Mouse (Mus musculus): Measurements from ENCODE around the gene Arhgef25. TPM values are rescaled to one million over a fixed set of nuclear protein-coding genes. Genes with fewer than 3 reads are reported as not detected.

Gene Arhgef25
- polyA plus RNA-seq, 1 experiment: 25.0 TPM

- Histone ChIP-seq H3K4me1 (ENCODE audit: control insufficient read depth, insufficient read depth, low read length) (no peaks in the 10 kb centered on the region; the same call in 1 of the 2 replicates), H3K4me3 (replicated peaks; ENCODE audit: control insufficient read depth, low read depth, low read length) (no peak overlapping the region), H3K27ac (ENCODE audit: control insufficient read depth, insufficient read depth, low read depth, low read length, poor library complexity) (no peak overlapping the region)
- TF ChIP-seq POLR2A (IDR thresholded peaks at IDR 0.05; ENCODE audit: borderline replicate concordance, control insufficient read depth, low read depth, low read length): no peak
- TF ChIP-seq CTCF (IDR thresholded peaks at IDR 0.05; ENCODE audit: control insufficient read depth, insufficient read depth, low read length): no peak
- 87% methylated on average over 8 of the region's 8 CpGs for WGBS
Measured at GRCm38 (mm10) chr10:127200279-127200678, 10.4 kb upstream of the Arhgef25 start.

- 97% methylated on average over 11 of the region's 11 CpGs for WGBS
- H3K27ac ChIP-seq (ENCODE audit: control insufficient read depth, insufficient read depth, low read depth, low read length, poor library complexity): no peak overlapping the region
Measured at GRCm38 (mm10) chr10:127199474-127199873, 9.6 kb upstream of the Arhgef25 start.

DNA sequence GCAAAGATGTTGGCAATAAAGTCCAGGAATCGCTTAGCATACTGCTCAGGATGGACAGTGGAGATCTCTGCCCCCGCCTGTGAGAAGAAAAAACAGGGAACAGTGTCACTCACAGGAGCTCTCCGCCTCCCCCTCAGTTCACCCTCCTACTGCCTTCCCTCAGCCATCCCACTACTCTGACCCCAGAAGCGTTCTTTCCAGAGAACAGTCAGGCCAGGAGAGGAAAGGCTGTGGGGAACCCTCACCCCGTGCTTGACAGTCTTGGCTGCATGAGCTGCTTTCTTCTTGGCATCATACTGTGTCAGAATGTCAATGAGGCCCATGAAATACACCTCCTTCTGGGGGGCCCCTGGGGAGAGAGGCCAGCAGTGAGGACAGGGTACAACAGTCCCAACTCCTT, 9.2 kb upstream of the Arhgef25 start:
- H3K4me1 ChIP-seq (ENCODE audit: control insufficient read depth, insufficient read depth, low read length): no peaks in the 10 kb centered on the region; the same call in 1 of the 2 replicates
- no peak overlapping the region for H3K4me3 ChIP-seq (replicated peaks; ENCODE audit: control insufficient read depth, low read depth, low read length)
- TF ChIP-seq CTCF (IDR thresholded peaks at IDR 0.05; ENCODE audit: control insufficient read depth, insufficient read depth, low read length) (no peak), POLR2A (IDR thresholded peaks at IDR 0.05; ENCODE audit: borderline replicate concordance, control insufficient read depth, low read depth, low read length) (no peak)
- no peak overlapping the region; the same call in 1 of the 2 replicates for H3K27ac ChIP-seq (ENCODE audit: control insufficient read depth, insufficient read depth, low read depth, low read length, poor library complexity)
- 85% methylated on average over 5 of the region's 5 CpGs for WGBS

More at GRCm38 (mm10) chr10:127199474-127199873, 9.6 kb upstream of the Arhgef25 start:
- no peak overlapping the region for H3K4me3 ChIP-seq (replicated peaks; ENCODE audit: control insufficient read depth, low read depth, low read length)
- TF ChIP-seq CTCF (IDR thresholded peaks at IDR 0.05; ENCODE audit: control insufficient read depth, insufficient read depth, low read length): no peak
- TF ChIP-seq POLR2A (IDR thresholded peaks at IDR 0.05; ENCODE audit: borderline replicate concordance, control insufficient read depth, low read depth, low read length): no peak
- H3K4me1 ChIP-seq (ENCODE audit: control insufficient read depth, insufficient read depth, low read length): no peaks in the 10 kb centered on the region

DNA sequence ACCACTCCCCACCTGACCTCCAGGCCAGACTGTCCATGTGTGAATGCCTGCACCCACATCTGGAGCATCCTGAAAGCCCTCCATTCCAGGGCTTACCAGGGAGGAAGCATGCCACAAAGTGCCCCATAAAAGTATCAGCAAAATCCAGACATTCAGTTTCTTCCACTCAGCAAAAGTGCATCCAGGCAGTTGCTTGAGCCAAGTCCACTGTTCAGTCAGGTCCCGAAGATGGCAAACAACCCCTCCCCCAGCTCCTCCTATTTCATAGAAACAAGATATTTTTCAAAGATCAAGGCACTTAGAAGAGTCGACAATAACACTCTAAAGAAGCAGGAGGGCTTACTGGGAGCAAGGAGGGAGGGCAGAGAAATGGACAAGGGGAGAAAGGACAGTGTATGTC, 8.6 kb upstream of the Arhgef25 start:
- Histone ChIP-seq H3K4me1 (ENCODE audit: control insufficient read depth, insufficient read depth, low read length) (no peaks in the 10 kb centered on the region; the same call in 1 of the 2 replicates), H3K27ac (ENCODE audit: control insufficient read depth, insufficient read depth, low read depth, low read length, poor library complexity) (no peak overlapping the region), H3K4me3 (replicated peaks; ENCODE audit: control insufficient read depth, low read depth, low read length) (no peak overlapping the region)
- WGBS: 75% methylated on average over 2 of the region's 2 CpGs
- TF ChIP-seq CTCF (IDR thresholded peaks at IDR 0.05; ENCODE audit: control insufficient read depth, insufficient read depth, low read length) (no peak), POLR2A (IDR thresholded peaks at IDR 0.05; ENCODE audit: borderline replicate concordance, control insufficient read depth, low read depth, low read length) (no peak)

- no peak overlapping the region for H3K4me3 ChIP-seq (replicated peaks; ENCODE audit: control insufficient read depth, low read depth, low read length)
- 86% methylated on average over 11 of the region's 11 CpGs for WGBS
- H3K27ac ChIP-seq (ENCODE audit: control insufficient read depth, insufficient read depth, low read depth, low read length, poor library complexity): no peak overlapping the region
- no peak for TF ChIP-seq POLR2A (IDR thresholded peaks at IDR 0.05; ENCODE audit: borderline replicate concordance, control insufficient read depth, low read depth, low read length)
- TF ChIP-seq CTCF (IDR thresholded peaks at IDR 0.05; ENCODE audit: control insufficient read depth, insufficient read depth, low read length): no peak
- no peaks in the 10 kb centered on the region; the same call in 1 of the 2 replicates for H3K4me1 ChIP-seq (ENCODE audit: control insufficient read depth, insufficient read depth, low read length)
Measured at GRCm38 (mm10) chr10:127197505-127198110, 7.7 kb upstream of the Arhgef25 start.

DNA sequence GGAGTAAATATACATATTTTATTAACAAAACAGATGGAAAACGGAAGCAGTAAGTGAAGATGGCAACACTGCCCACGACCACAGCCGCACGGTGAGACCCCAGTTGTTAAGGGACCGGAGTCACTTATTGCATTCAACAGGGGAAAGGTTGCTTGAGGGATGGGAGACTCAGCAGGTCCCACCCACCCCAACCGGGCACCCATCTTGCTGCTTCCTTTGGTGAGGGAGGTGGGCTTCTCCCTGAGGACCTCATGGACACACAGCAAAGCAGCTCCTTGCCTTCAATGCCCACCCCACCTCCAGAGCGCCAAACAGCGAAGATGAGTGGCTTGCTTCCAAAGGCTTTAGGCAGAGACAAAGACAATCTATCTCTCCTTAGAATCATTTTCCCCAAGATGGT, 7.2 kb upstream of the Arhgef25 start:
- H3K4me3 ChIP-seq (replicated peaks; ENCODE audit: control insufficient read depth, low read depth, low read length): no peak overlapping the region
- 91% methylated on average over 8 of the region's 8 CpGs for WGBS
- no peak for TF ChIP-seq CTCF (IDR thresholded peaks at IDR 0.05; ENCODE audit: control insufficient read depth, insufficient read depth, low read length)
- TF ChIP-seq POLR2A (IDR thresholded peaks at IDR 0.05; ENCODE audit: borderline replicate concordance, control insufficient read depth, low read depth, low read length): no peak
- no peak overlapping the region for H3K27ac ChIP-seq (ENCODE audit: control insufficient read depth, insufficient read depth, low read depth, low read length, poor library complexity)
- H3K4me1 ChIP-seq (ENCODE audit: control insufficient read depth, insufficient read depth, low read length): no peaks in the 10 kb centered on the region; the same call in 1 of the 2 replicates

DNA sequence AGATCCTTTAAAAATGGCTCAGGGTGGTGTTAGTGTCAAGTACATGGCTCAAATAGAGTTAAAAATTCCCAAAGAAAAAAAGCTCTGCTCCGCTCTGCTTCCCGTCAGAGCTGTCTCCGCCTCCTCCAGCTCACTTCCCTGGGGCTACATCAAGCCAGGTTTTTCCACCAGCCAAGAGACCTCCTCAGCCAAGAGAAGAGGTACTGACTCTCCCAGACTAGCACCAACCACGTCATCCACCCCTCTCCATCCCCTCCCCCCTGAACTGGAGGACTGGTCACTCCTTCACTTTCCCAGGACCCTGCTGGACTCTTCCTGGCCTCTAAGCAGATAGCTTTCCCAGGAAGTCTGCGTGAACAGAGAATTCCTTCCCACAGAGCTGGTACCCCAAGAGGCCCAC, 6.5 kb upstream of the Arhgef25 start:
- no peaks in the 10 kb centered on the region; the same call in 1 of the 2 replicates for H3K4me1 ChIP-seq (ENCODE audit: control insufficient read depth, insufficient read depth, low read length)
- 86% methylated on average over 5 of the region's 5 CpGs for WGBS
- H3K4me3 ChIP-seq (replicated peaks; ENCODE audit: control insufficient read depth, low read depth, low read length): no peak overlapping the region
- H3K27ac ChIP-seq (ENCODE audit: control insufficient read depth, insufficient read depth, low read depth, low read length, poor library complexity): no peak overlapping the region
- TF ChIP-seq CTCF (IDR thresholded peaks at IDR 0.05; ENCODE audit: control insufficient read depth, insufficient read depth, low read length) (no peak), POLR2A (IDR thresholded peaks at IDR 0.05; ENCODE audit: borderline replicate concordance, control insufficient read depth, low read depth, low read length) (no peak)

DNA sequence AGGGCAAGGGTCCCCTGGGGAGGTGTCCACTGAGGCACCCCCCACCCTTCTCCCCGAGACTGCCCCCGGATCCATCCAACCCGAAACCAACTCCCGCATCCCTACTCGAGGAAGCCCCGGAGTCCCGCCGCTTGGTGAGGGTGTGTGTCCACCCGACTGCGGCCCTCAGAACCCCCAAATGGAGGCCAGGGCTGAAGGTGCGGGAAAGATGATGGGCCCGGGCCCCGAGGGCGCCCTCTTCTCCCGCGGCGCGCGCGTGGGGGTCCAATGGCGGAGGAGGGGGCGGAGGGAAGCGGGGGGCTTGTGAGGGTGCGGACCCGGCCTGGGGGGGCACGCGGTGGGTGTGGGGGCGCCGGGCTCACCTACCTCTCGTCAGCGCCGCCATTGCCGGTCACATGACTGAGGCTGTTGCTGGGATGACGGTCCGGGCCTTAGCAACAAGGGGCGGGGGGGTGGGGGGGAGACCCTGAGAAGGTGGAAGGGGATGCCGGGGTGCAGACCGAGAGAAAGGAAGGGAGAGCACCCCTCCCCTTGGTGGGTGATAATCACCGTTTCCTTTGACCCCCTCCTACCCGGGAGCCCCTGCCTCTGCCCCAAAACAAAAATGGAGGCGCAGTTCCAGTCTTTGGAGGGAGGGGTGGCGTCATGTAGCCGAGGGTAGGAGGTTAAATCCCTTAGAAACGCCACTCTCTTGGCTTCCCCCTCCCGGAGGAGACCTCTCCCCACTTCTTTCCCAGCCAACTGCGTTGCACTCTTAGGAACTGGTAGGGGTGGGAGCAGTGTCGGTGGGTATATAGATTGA, 5.6 kb upstream of the Arhgef25 start, which contains the start of gene Dtx3:
TSS of gene Dtx3 (minus strand) at position 401 of the 802 bp plus-strand sequence.
- H3K4me3 ChIP-seq (replicated peaks; ENCODE audit: control insufficient read depth, low read depth, low read length): peak within 1 kb of the TSS; percentile 69
- TF ChIP-seq CTCF (IDR thresholded peaks at IDR 0.05; ENCODE audit: control insufficient read depth, insufficient read depth, low read length): no peak
- TF ChIP-seq POLR2A (IDR thresholded peaks at IDR 0.05; ENCODE audit: borderline replicate concordance, control insufficient read depth, low read depth, low read length): no peak
- peak within 1 kb of the TSS; percentile 51 for H3K27ac ChIP-seq (ENCODE audit: control insufficient read depth, insufficient read depth, low read depth, low read length, poor library complexity)
- H3K4me1 ChIP-seq (ENCODE audit: control insufficient read depth, insufficient read depth, low read length): peaks cover 1% of the 10 kb centered on the region; the same call in 1 of the 2 replicates
- WGBS: under 1% methylated on average over 43 of the region's 47 CpGs

Data from bone marrow, adult 2 months (tissue).